Mouse (Mus musculus) C2C12 (cell line): ENCODE results near the gene Megf11. TPM values are rescaled to one million over a fixed set of nuclear protein-coding genes. Genes with fewer than 3 reads are reported as not detected.

Source experiments
- H3K27me3 ChIP-seq: one replicate; pipeline ENCODE4 v1.6.1; 2011; ENCODE audit not compliant: control insufficient read depth, insufficient read depth, insufficient read length
- H3K36me3 ChIP-seq: one replicate; pipeline ENCODE4 v1.6.1; 2011; ENCODE audit not compliant: control insufficient read depth, insufficient read depth
- H3K4me3 ChIP-seq: one replicate; pipeline ENCODE4 v1.5.1; 2011; ENCODE audit warnings: mild to moderate bottlenecking, control low read depth; ENCODE audit not compliant: poor library complexity, insufficient read depth, severe bottlenecking
- H3K79me2 ChIP-seq: one replicate; pipeline ENCODE4 v1.6.1; 2011; ENCODE audit not compliant: control insufficient read depth, insufficient read depth
- H3K79me3 ChIP-seq: one replicate; pipeline ENCODE4 v1.6.1; 2011; ENCODE audit warnings: low read depth, control low read depth
- H3ac ChIP-seq: one replicate; pipeline ENCODE3; 2011; ENCODE audit warnings: low read depth; ENCODE audit not compliant: control insufficient read depth, insufficient read length
- CEBPB ChIP-seq: IDR thresholded peaks from one replicate; pipeline ENCODE4 v1.6.1; 2011; ENCODE audit warnings: low read depth, mild to moderate bottlenecking, control low read depth, moderate library complexity
- CTCF ChIP-seq: IDR thresholded peaks from one replicate; pipeline ENCODE4 v1.5.1; 2011; ENCODE audit not compliant: control insufficient read depth, insufficient read depth, insufficient read length
- FOSL1 ChIP-seq: IDR thresholded peaks from one replicate; pipeline ENCODE4 v1.8.0; 2011; ENCODE audit warnings: mild to moderate bottlenecking, low read length; ENCODE audit not compliant: poor library complexity, insufficient read depth, severe bottlenecking
- MAX ChIP-seq: IDR thresholded peaks from one replicate; pipeline ENCODE4 v1.6.1; 2011; ENCODE audit warnings: mild to moderate bottlenecking, control low read depth
- MYOD1 ChIP-seq: IDR thresholded peaks from one replicate; pipeline ENCODE4 v1.6.1; 2011; ENCODE audit warnings: low read depth; ENCODE audit not compliant: control insufficient read depth, insufficient read length
- MYOG ChIP-seq: IDR thresholded peaks from one replicate; pipeline ENCODE4 v1.6.1; 2011; ENCODE audit not compliant: control insufficient read depth, insufficient read length; ENCODE audit errors: extremely low read depth
- USF1 ChIP-seq: IDR thresholded peaks from one replicate; pipeline ENCODE4 v1.6.1; 2011; ENCODE audit warnings: low read depth, mild to moderate bottlenecking, control low read depth, moderate library complexity
- polyA plus RNA-seq: library from polyadenylated mRNA; unstranded; fragments of >200 nt; fragmentation: generic; extraction: Trizol; gene quantifications from one replicate; pipeline ENCODE4 v1.2.1, GENCODE M21; 2012; ENCODE audit warnings: missing spikeins

Gene Megf11
- polyA plus RNA-seq, 1 experiment, result 0.07 TPM

GRCm38 (mm10) chr9:64579306-64579705, 193.9 kb downstream of the Megf11 start:
- H3ac ChIP-seq, result no peak overlapping the region
- H3K4me3 ChIP-seq, result no peak overlapping the region
- H3K79me2 ChIP-seq, result no peaks in the 10 kb centered on the region
- H3K36me3 ChIP-seq, result no peaks in the 10 kb centered on the region
- peaks cover 8% of the 10 kb centered on the region for H3K27me3 ChIP-seq
- TF ChIP-seq MYOG (no peak), FOSL1 (no peak), MYOD1 (no peak), MAX (no peak), CTCF (no peak), USF1 (no peak), CEBPB (no peak)
- H3K79me3 ChIP-seq, result no peaks in the 10 kb centered on the region

DNA sequence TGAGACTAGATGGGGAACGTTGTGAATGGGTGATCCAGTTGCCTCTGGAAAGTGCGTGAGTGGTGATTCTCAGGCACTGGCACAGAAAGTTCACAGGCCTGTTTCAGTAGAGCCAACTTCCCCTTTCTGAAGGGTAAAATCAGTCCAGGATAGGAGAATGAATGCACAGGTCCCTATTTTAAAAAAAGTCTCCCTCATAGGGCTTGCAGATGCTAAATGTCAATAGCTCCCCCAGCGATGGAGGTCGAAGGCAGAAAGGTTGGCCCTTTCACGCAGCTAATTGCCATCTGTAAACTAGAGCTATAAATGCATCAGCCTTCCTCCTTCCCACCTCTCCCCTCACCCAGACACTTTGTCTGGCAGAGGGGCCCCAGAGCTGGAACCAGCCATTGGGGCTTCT, 200.9 kb downstream of the Megf11 start:
- Histone ChIP-seq H3ac (no peak overlapping the region), H3K4me3 (no peak overlapping the region), H3K79me2 (no peaks in the 10 kb centered on the region), H3K27me3 (peaks cover 23% of the 10 kb centered on the region), H3K36me3 (no peaks in the 10 kb centered on the region), H3K79me3 (no peaks in the 10 kb centered on the region)
- TF ChIP-seq MYOG, result no peak
- no peak for TF ChIP-seq MYOD1

DNA sequence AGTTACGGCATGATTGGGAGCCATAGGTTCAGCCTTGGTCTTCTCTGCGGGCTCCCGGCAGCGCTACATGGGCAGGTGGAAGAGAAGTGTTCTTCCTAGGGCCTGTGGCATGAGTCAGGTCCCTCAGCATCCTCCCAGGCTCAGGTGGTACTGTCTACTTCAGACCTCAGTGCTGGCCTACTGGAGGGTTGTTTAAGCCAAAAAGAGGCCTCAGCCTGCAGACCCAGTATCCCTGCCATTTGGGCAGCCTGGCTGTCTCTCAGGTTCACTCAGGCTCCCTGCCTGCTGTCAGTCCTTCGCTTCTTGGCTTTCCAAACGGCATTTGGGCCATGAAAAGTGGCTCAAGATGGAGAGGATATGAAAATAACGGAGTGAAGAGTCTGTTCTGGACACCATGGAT, 202.6 kb downstream of the Megf11 start:
- H3K36me3 ChIP-seq, result no peaks in the 10 kb centered on the region
- no peaks in the 10 kb centered on the region for H3K79me3 ChIP-seq
- TF ChIP-seq MYOD1 (no peak), MAX (no peak), USF1 (no peak), CEBPB (no peak), MYOG (no peak), CTCF (no peak), FOSL1 (no peak)
- H3ac ChIP-seq, result no peak overlapping the region
- no peak overlapping the region for H3K4me3 ChIP-seq
- peaks cover 33% of the 10 kb centered on the region for H3K27me3 ChIP-seq
- no peaks in the 10 kb centered on the region for H3K79me2 ChIP-seq

GRCm38 (mm10) chr9:64590634-64591041, 205.2 kb downstream of the Megf11 start:
- Histone ChIP-seq H3ac (no peak overlapping the region), H3K27me3 (peaks cover 38% of the 10 kb centered on the region), H3K4me3 (no peak overlapping the region), H3K79me2 (no peaks in the 10 kb centered on the region), H3K36me3 (no peaks in the 10 kb centered on the region), H3K79me3 (no peaks in the 10 kb centered on the region)
- TF ChIP-seq CEBPB, result no peak
- no peak for TF ChIP-seq MYOG
- no peak for TF ChIP-seq USF1
- TF ChIP-seq FOSL1, result no peak
- TF ChIP-seq CTCF, result no peak
- no peak for TF ChIP-seq MAX
- no peak for TF ChIP-seq MYOD1

GRCm38 (mm10) chr9:64591436-64591835, 206.0 kb downstream of the Megf11 start:
- TF ChIP-seq MYOD1, result no peak
- no peak for TF ChIP-seq USF1
- TF ChIP-seq MAX, result no peak
- no peak for TF ChIP-seq CTCF
- TF ChIP-seq CEBPB, result no peak
- no peak for TF ChIP-seq FOSL1
- TF ChIP-seq MYOG, result no peak

DNA sequence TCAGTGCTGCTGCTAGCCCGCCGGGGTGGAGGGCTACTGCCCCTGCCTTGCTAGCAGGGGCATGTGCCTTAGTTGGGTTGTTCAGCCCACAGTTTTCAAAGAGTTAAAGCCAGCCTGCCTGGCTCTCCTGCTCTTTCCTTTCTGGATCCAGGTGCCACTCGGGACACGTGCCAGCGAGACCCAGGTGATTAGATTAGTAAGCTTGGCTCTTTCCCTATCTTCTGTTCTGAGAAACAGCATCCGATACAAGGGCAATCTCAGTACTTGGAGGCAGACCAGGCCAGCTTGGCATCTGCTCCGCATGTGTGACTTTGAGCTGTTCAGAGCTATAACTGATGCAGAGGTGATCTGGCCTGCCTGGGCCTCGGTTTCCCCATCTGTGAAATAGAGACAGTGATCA, 209.0 kb downstream of the Megf11 start:
- Histone ChIP-seq H3K79me3 (no peaks in the 10 kb centered on the region), H3K36me3 (no peaks in the 10 kb centered on the region), H3ac (no peak overlapping the region), H3K79me2 (no peaks in the 10 kb centered on the region), H3K27me3 (peaks cover 38% of the 10 kb centered on the region), H3K4me3 (no peak overlapping the region)
- no peak for TF ChIP-seq CEBPB
- TF ChIP-seq MYOD1, result no peak
- TF ChIP-seq MAX, result no peak
- TF ChIP-seq USF1, result no peak
- no peak for TF ChIP-seq MYOG
- TF ChIP-seq FOSL1, result no peak

More at GRCm38 (mm10) chr9:64591436-64591835, 206.0 kb downstream of the Megf11 start:
- H3K27me3 ChIP-seq, result peaks cover 38% of the 10 kb centered on the region
- no peaks in the 10 kb centered on the region for H3K36me3 ChIP-seq
- no peak overlapping the region for H3K4me3 ChIP-seq
- H3ac ChIP-seq, result no peak overlapping the region
- no peaks in the 10 kb centered on the region for H3K79me2 ChIP-seq
- H3K79me3 ChIP-seq, result no peaks in the 10 kb centered on the region
